Mouse (Mus musculus) erythroblast, embryonic 14.5 days (primary cell): ENCODE data around the gene Klrb1c.
"Not testable (repeated sequence)": the region's sequence is repeated elsewhere in the genome, so short reads cannot be mapped to it uniquely, and the experiment has no call there.

Experiments
- GATA1 ChIP-seq: IDR thresholded peaks from 2 replicates; pipeline ENCODE4 v1.6.1; 2012; ENCODE audit warnings: low read length, inconsistent platforms, mixed read lengths
- TAL1 ChIP-seq: IDR thresholded peaks from 3 replicates; pipeline ENCODE4 v1.6.1; 2012; ENCODE audit warnings: low read length, inconsistent platforms, mixed read lengths

GRCm38 (mm10) chr6:128798772-128799143 is 9.7 kb upstream of the Klrb1c start:
- TF ChIP-seq TAL1, GATA1: not testable (repeated sequence)
